Mouse (Mus musculus) small intestine, adult 2 months (tissue): ENCODE data around the gene Tnfaip8l1.

Source experiments
- CTCF ChIP-seq: fragments of 200-500 bp; IDR thresholded peaks from 2 replicates; pipeline ENCODE4 v1.5.1; 2012; ENCODE audit warnings: low read depth, mild to moderate bottlenecking, control low read depth, inconsistent platforms, low read length, moderate library complexity, mixed read lengths; ENCODE audit not compliant: insufficient replicate concordance, insufficient read length; ENCODE audit errors: extremely low read depth
- POLR2A ChIP-seq: fragments of 200-500 bp; IDR thresholded peaks from 2 replicates; pipeline ENCODE4 v1.6.1; 2012; ENCODE audit warnings: low read depth, mild to moderate bottlenecking, control low read depth, inconsistent platforms, low read length, moderate library complexity

GRCm38 (mm10) chr17:56200586-56200985 is 38.3 kb downstream of the Tnfaip8l1 start:
- TF ChIP-seq POLR2A = no peak
- peak; percentile 52; the same call in 1 of the 2 replicates for TF ChIP-seq CTCF
